Mouse (Mus musculus): ENCODE measurements around the gene Prkcz. TPM values are rescaled to one million over a fixed set of nuclear protein-coding genes. Genes with fewer than 3 reads are reported as not detected.
A peak's percentile ranks its signal among the peaks of the same experiment; 100 is the strongest.

The Prkcz gene
- total RNA-seq, 2 experiments from 2014 or later = 1.6 to 2.6 TPM

DNA sequence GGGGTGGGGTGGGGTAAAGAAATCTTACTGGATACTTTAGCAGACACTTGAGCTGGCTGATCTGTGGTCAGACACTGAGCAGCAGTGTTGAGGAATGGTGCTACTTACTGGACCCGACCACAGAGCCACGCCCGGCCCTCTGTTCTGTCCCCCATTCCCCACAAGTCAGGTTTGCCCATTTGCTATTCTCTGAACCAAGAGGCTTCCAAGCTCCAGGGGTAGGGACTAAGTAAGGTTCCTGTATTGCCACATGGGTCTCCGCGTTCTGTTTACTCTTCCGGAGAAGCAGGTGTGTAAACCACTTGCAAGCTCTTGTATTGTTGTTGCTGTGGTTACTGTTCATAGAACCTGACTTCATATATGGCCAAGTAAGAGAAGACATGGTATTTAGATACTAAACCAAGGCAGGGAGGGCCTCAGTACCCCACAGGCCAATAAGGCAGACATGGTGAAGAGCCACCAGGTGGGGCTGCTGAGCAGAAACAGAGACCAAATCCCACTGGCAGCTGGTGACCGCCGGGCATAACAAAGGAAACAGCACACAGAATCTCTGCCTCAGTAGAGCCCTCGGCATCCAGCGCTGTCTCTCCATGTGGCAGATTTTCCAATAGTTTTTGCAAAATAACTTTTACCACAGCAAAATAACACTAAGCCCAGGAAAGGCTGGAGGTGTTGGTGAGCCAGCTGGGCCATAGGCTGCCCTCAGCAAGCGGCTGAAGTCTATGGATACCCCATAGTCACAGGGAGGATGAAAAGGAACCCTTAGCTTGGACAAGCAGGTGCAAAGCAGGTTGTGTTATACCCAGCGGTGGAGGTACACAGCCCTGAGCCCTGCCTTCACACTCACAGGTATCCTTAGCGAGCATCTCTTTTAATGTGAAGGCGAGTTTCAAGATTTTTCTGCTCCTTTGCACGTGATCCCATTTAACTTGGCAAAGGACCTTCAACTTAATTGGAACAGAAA is 40.6 kb downstream of the Prkcz start:
- peak; percentile 37 for DNase-seq
- intact Hi-C loops (cut with DNase I; ENCODE audit: low total_unique reads) = no loop called here

DNA sequence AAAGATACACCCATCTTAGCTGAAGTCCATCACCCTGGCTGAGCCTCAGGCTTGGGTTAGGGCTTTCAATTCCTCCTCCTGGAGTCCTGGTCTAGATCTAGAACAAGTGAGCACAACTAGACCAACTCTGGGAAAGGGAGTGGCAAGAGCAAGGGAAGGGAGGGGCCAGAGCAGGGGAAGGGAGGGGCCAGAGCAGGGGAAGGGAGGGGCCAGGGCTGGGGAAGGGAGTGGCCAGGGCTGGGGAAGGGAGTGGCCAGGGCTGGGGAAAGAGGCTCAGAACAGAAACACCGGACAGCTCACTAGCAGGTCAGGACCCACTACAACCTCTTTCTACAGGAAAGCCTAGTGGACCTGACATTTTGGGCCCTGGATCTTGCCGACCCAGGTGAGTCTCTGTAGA is 42.9 kb downstream of the Prkcz start:
- DNase-seq = no peak
- intact Hi-C loops (cut with DNase I; ENCODE audit: low total_unique reads) = no loop called here

DNA sequence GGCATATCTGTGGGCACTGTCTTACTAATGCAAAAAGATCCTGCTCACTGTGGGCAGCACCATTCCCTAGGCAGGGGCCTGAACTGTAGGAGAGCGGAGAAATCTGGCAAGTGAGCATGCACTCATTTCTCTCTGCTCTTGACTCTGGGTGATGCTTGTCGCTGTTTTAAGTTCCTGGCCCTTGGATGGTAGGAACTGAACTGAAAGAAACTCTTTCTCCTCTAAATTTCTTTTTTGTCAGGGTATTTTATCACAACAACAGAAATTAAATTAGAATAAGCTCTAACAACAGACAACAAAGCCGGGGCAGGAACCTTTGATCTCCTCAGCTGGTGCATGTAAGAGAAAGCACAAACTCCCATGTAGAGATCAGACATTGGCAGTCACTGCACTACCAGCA is 46.1 kb downstream of the Prkcz start:
- intact Hi-C loops (cut with DNase I; ENCODE audit: low total_unique reads) = no loop called here

DNA sequence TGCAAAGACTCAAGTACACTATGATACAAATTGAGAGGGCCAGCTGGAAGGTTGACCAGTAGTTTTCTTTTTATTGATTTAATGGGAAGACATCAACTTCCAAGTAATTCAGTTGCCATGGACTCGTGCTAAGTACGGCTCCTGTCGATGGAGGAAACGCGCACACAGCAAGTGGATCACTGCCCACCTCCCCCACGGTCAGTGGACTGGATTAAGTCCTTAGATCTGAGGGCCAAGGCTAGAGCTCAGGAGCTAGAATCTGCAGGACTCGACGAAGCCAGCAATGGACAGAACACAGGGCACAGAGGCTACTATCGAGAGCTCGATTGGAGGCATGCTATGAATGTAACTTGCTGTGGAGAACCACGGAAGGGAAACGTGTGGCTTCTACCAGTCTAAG is 52.5 kb downstream of the Prkcz start:
- no peak for DNase-seq
- intact Hi-C loops (cut with DNase I; ENCODE audit: low total_unique reads) = loop anchor here (5.0 kb wide), 2 partner anchors 41 to 211 kb away; no protein-coding TSS in a partner anchor

More for the DNA sequence above, 46.1 kb downstream of the Prkcz start:
- DNase-seq = no peak

DNA sequence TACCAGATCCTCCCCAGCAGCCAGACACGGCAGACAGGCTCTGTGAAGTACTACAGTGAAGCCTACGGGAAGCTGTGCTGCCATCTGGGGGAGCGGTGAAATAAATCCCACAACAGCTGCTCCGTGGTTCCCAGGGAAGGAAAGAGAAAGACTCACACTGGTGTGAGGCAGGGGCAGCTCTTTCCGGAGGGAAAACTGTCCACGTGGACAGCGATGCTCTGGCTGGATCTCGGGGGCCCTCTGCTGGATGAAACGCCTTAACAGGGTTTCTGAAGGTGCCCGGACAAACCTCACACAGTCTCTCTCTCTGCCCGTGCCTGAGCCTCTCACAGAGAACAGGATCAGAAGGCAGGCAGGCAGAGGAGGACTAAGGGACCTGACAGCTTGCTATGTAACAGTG is 53.1 kb downstream of the Prkcz start:
- intact Hi-C loops (cut with DNase I; ENCODE audit: low total_unique reads) = loop anchor here (5.0 kb wide), 2 partner anchors 41 to 211 kb away; no protein-coding TSS in a partner anchor
- peak; percentile 87 for DNase-seq

DNA sequence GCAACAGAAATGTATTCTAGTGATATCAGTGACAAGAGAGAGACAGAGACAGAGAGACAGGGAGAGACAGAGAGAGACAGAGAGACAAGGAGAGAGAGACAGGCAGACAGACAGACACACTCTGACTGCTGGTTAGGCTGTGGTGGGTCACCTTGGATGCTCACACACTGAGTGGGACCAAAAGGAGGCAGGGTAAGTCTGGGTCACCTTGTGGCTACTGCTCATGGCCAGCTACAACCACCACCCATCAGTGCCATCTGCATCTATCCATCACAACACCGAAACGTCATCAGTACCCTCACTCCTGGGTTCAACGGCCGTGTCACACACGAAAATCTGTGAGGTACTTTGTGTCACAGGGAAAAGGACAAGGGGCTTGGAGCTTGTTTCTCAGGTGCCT is 53.6 kb downstream of the Prkcz start:
- intact Hi-C loops (cut with DNase I; ENCODE audit: low total_unique reads) = loop anchor here (5.0 kb wide), 2 partner anchors 40 to 210 kb away; no protein-coding TSS in a partner anchor
- DNase-seq = no peak

DNA sequence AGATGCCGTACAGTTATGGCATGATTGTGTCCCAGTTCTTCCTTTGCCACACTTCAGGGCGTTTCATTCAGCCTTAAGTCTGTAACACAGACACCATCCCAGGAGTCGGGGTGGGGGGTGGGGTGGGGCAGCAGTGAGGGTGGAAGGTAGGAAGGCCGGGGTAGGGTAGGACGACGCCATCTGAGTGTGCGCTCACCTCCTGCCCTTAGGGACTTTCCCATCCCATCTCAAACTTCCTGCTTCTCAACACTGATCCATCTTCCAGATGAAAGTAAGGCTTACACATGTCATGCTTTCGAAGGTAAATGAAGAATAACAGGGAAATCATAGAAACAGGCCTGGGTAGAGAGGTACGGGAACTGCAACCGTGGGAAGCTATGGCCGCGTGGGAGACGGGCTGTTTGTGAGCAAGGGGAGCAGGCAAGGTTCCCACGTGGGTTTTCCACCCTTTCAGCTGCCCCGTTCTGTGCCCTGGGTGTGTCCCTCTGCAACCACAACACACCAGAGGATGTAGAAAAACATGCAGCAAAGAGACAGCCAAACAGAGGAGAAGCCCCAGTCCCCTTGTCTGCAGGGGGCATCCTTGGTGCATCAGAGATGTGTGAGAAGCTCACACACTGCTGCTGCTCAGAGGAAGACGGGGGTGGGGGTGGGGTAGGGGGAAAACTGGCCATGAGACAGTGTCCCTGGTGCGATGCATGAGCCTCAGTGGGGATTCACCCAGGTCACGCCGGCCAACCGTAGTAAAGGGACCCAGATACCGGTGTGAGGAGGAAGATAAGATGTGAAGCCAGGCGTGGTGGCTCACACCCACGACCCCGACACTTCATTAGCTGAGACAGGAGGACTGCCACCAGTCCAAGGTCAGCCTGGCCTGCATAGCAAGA is 54.6 kb downstream of the Prkcz start:
- intact Hi-C loops (cut with DNase I; ENCODE audit: low total_unique reads) = loop anchor here (5.0 kb wide), 2 partner anchors 39 to 209 kb away; no protein-coding TSS in a partner anchor

DNA sequence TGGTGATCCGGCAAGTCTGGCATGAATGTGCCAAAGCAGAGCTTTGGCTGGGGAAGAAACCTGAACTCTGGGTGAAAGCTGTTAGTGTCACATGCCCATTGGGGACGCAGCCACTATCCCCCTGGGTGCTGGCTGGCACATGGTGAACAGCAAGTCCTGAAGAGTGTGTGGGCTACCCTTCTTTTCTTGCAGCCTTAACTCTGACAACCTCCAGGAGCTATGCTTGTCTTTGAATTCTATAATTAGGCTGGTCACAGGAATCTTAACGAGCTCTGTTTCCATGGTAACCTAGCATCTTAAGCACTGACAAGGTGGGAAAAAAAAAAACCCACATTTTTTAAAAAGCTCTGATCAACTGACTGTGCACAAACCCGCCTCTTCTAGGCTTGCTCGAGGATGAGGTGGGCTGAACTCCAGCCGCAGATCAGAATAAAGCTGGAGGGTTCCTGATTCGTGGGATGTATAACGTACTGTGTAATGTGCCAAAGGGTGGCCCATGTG is 55.6 kb downstream of the Prkcz start:
- no peak for DNase-seq
- intact Hi-C loops (cut with DNase I; ENCODE audit: low total_unique reads) = loop anchor here (5.0 kb wide), 2 partner anchors 38 to 208 kb away; no protein-coding TSS in a partner anchor

More for the DNA sequence above, 54.6 kb downstream of the Prkcz start:
- no peak for DNase-seq

DNA sequence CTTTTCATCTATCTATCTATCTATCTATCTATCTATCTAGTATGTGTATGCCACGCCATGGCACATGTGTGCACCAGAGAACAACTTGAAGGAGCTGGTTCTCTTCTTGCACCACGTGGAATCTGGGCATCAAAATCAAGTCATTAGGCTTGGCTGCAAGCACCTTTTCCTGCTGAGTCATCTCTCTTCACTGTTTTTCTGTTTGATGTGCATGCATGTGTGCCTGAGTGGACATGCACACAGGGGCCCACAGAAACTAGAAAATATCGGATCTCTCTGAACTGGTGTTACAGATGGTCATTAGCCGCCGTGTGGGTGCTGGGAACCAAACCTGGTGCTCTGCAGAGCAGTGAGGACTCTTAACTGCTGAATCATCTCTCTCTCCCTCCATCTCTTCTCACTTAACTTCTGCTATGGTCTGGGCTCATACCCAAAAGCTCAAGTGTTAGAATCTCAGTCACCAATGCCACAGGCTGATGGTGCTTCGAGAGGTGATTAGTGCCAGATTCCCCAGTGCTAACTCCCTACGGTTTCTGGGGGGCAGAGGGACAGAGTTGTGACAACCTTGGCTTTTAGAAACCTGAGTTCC is 56.6 kb downstream of the Prkcz start:
- no peak for DNase-seq

DNA sequence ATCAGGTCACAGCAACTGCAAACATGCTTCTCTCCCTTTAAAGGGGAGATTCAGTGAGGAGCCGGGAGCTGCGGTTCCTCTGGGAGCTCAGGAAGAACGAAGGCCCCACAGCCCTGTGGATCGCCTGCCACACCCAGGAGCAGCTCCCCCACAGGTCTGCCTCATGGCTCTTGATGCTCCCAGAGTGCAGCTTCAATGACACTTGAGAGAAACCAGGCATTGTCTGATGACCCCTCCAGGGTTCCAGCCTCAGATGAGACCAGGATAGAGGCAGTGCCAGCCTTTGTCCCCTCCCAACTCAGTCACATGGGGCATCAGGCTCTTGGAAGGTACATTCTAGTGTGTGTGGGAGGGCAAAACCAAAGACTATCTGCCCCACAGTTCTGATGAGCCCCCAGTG is 59.2 kb downstream of the Prkcz start:
- intact Hi-C loops (cut with DNase I; ENCODE audit: low total_unique reads) = no loop called here
- DNase-seq = no peak

More for the DNA sequence above, 56.6 kb downstream of the Prkcz start:
- intact Hi-C loops (cut with DNase I; ENCODE audit: low total_unique reads) = loop anchor here (5.0 kb wide), 2 partner anchors 37 to 207 kb away; no protein-coding TSS in a partner anchor

DNA sequence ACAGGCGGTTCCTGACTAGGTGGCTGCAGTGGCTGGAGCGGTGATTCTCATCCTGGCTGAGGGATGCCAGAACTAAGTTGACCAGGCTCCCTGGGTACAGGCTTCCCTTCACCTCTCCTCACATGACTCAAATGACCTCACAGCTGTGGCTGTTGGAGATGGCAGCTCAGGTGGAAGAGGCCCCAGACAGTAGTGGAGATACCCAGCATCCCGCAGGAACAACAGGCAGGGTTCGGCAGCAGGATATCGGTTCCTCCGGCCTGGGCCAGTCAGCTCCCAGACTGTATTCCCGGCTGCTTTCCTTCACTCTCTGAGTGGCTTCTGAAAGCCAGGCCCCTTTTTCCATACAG is 60.1 kb downstream of the Prkcz start:
- intact Hi-C loops (cut with DNase I; ENCODE audit: low total_unique reads) = no loop called here
- no peak for DNase-seq

DNA sequence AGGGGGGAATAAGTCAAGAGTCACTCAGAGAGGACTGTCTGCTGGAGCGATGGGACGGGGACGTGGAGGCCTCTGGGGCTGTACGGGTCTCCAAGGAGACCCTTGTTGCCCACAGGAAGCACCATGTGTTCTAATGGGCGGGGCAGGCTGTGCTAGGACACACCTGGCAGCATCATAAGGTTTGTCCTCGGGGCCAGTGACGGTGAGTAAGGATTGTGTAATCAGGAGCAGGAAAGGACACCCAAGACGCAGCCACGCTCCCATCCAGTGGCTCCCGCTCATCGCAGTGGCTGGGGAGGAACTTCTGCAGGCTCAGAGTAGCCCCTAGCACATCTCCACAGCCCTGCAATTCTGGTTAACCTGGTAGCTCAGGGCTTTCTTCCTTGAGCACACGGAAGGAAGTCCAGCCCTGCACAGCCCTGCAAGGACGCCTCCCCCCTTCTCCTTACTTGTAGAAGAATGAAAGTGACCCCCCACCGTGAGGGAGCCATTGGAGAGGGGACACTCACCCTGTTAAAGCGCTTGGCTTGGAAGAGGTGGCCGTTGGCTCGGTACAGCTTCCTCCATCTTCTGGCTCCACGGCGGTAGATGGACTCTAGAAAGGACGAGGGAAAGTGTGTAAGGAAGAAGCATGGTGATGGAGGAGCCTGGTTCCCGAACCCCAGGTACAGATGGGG is 60.6 kb downstream of the Prkcz start:
- DNase-seq = no peak
- intact Hi-C loops (cut with DNase I; ENCODE audit: low total_unique reads) = no loop called here

DNA sequence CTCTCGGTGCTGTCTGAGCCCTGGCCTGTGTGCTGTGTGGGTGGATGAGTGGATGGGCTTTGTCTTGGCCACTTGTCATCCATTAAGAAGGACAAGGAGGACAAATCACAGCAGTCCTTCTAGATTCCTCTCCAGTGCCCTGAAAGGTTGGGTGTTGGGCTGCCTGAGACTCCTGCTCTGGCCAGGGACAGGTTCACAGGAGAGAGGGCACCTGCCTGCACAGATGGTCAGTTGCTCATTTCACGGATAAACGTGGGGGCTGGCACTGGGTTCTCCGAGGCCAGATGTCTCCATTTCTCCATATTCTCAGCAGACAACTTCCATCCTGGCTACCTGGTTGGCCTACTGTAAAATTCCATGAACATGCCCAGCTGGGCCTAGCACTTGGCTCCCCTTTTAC is 62.3 kb downstream of the Prkcz start:
- intact Hi-C loops (cut with DNase I; ENCODE audit: low total_unique reads) = no loop called here

DNA sequence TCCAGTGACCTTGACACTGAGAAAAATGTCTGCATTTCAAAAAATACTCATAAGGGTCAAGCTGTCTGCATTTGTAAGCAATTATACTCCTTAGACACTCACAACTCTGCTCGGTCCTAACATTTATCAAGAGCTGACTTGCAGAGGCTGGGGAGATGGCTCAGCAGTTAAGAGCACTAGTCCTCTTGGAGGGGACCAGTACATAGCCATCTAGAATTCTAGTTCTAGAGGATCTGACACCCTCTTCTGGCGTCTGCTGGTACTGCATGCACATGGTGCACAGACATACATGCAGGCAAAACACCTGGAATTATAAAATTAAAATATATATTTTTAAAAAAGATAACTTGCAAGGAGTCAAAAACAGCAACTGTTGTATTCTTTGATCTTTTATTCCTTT is 64.1 kb downstream of the Prkcz start:
- DNase-seq = no peak
- intact Hi-C loops (cut with DNase I; ENCODE audit: low total_unique reads) = no loop called here

More for the DNA sequence above, 62.3 kb downstream of the Prkcz start:
- DNase-seq = no peak

DNA sequence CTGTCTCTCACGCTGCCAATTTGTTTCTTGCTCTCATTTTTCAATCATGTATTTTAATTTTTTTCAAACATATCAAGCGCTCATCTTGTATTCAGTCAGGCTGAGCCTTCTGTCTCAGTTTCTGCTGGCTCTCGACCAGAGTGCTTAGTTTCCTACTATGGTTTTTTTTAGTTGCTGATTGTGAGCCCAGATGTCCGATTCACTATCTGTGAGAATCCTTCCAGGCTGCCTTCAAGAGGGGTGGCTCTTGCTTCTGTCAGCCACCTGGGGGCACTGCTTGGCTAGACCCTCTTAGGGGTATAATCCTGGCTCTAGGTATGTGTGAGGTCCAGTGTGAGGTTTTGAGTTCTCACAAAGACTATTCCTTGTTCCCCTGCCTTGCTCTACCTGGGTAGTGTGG is 65.2 kb downstream of the Prkcz start:
- intact Hi-C loops (cut with DNase I; ENCODE audit: low total_unique reads) = no loop called here

DNA sequence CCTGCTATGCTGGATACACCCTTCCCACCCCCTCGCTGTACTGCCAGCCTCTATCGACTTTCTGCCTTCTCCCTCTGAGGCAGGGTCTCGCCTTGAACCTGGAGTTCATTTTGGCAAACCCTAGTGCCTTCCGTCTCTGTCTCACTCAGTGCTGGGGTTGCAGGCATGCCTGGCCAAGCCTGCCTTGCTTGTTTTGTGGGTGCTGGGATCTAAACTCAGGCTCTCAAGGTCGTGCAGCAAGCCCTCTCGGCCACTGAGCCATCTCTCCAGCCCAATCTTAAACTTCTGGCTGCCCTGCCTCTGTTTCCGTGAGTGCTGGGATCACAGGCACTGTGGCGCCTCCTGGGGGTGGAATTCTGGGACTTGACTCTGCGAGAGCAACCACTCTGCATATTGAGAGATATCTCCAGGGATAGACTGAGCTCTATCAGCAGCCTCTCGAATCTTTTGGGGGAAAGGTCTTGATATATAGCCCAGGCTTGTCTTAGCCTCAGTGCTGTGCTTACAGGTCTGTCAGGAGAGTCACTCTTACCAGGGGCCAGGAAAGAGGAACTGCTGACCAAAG is 66.1 kb downstream of the Prkcz start:
- no peak for DNase-seq
- intact Hi-C loops (cut with DNase I; ENCODE audit: low total_unique reads) = no loop called here

More for the DNA sequence above, 65.2 kb downstream of the Prkcz start:
- DNase-seq = peak; percentile 42

DNA sequence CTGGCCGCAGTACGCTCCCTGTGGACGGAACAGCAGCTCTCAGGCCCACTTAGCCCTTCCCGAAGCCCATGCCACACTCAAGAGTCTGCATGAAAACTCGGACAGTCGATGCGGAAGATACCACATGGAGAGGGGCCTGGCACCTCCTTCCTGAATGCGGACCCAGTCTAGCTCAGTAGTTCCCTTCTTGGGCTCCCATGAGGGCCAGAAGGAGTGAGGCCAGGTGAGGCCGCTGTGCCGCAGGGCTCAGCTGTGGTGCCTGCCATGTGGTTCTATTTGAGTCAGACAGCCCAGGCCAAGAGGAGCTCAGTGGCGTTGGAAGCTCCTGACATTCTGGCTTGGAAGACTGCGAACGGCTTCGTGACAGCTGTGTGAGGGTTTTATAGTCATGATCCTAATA is 66.8 kb downstream of the Prkcz start:
- intact Hi-C loops (cut with DNase I; ENCODE audit: low total_unique reads) = no loop called here
- peak; percentile 45 for DNase-seq

DNA sequence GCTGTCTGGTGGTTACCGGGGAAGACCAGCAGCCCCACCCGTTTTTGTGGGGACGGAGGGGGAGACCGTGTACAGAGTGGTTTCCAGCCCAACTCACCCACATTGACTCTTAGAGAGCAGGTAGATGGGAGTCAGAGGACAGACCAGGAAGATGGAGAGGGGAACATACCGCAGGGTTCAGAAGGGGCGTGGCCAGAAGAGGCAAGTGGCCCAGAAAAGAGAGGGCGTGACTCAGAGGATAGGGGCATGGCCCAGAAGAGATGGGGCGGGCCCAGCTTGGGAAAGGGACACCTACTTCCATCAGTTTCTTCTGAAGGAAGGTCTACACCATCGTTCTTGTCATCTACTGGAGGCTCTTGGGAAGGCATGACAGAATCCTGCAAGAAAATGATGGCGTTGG is 68.3 kb downstream of the Prkcz start:
- intact Hi-C loops (cut with DNase I; ENCODE audit: low total_unique reads) = no loop called here
- no peak for DNase-seq

DNA sequence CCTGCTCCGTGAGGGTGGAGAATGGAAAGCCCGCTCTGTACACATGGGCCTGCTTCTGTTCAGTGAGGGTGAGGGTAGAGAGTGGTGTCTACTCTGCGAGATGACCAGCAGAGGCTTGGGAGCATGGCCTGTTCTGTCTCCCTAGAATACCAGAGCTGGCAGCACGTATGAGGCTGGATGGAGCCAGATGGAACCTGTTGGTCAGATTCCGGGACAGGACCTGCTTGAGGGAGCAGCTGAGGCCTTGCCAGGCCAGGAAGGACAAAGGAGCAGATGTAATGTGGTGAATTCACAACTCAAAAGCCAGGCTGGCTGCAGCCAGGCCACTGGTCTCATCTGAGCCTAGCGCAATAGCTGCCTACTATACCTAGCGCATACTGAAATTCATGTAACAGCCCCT is 71.1 kb downstream of the Prkcz start:
- intact Hi-C loops (cut with DNase I; ENCODE audit: low total_unique reads) = no loop called here
- no peak for DNase-seq

Data from gastrocnemius, postnatal 14 days (tissue).